Mouse (Mus musculus) hindbrain, postnatal 0 days (tissue): ENCODE data around the gene Pdrg1. TPM values are rescaled to one million over a fixed set of nuclear protein-coding genes. Genes with fewer than 3 reads are reported as not detected.
A peak's percentile ranks its signal among the peaks of the same experiment; 100 is the strongest.

Source experiments
- ATAC-seq: fragments of 200-750 bp; cut with Nextera tagmentation; 2 replicates; pipeline ENCODE4 v1.8.0; 2017; ENCODE audit warnings: mild to moderate bottlenecking, moderate TSS enrichment, moderate library complexity
- DNase-seq: peaks from one replicate; pipeline ENCODE4 v3.0.0-alpha.2; 2015; ENCODE audit warnings: low spot score
- H3K27ac ChIP-seq: fragments of 300-500 bp; sonication (generic); 2 replicates; pipeline ENCODE4 v1.5.1; 2014; ENCODE audit warnings: mild to moderate bottlenecking
- H3K27me3 ChIP-seq: fragments of 300-500 bp; sonication (generic); 2 replicates; pipeline ENCODE4 v1.6.1; 2014; ENCODE audit warnings: low read length, mixed read lengths; ENCODE audit not compliant: insufficient read depth
- H3K36me3 ChIP-seq: fragments of 300-500 bp; sonication (generic); 2 replicates; pipeline ENCODE4 v1.6.1; 2014; ENCODE audit warnings: low read length, mixed read lengths; ENCODE audit not compliant: insufficient read depth
- H3K4me1 ChIP-seq: fragments of 300-500 bp; sonication (generic); 2 replicates; pipeline ENCODE4 v1.6.1; 2014; ENCODE audit warnings: antibody characterized with exemption, low read length, mixed read lengths; ENCODE audit not compliant: insufficient read depth
- H3K4me2 ChIP-seq: fragments of 300-500 bp; sonication (generic); 2 replicates; pipeline ENCODE4 v1.6.1; 2014; ENCODE audit warnings: low read depth, mild to moderate bottlenecking, low read length, moderate library complexity, mixed read lengths
- H3K4me3 ChIP-seq: fragments of 300-500 bp; sonication (generic); 2 replicates; pipeline ENCODE4 v1.5.1; 2014; ENCODE audit warnings: low read length
- H3K9ac ChIP-seq: fragments of 300-500 bp; sonication (generic); replicated peaks from 2 replicates; pipeline ENCODE4 v1.6.1; 2014; ENCODE audit warnings: mild to moderate bottlenecking, low read length, moderate library complexity, mixed read lengths
- H3K9me3 ChIP-seq: fragments of 300-500 bp; sonication (generic); 2 replicates; pipeline ENCODE4 v1.6.1; 2016; ENCODE audit warnings: low read length, mixed read lengths
- CTCF ChIP-seq: IDR thresholded peaks from 2 replicates; pipeline ENCODE4 v1.5.1; 2016; ENCODE audit warnings: antibody characterized with exemption, control low read depth, low read depth
- WGBS: fragments of 180-500 bp; shearing (Covaris S2); extraction: QIAGEN DNeasy Blood & Tissue Kit; methylation state at CpG from one replicate; pipeline ENCODE4 v1.1.7; 2014; 5-methylcytosine and 5-hydroxymethylcytosine counted together
- polyA plus RNA-seq: library from polyadenylated mRNA; unstranded; fragments of >200 nt; fragmentation: Nextera tagmentation; extraction: Ambion mirVana; gene quantifications from 2 replicates; pipeline ENCODE4 v1.2.1, GENCODE M21; 2015
- total RNA-seq: library from RNA; depleted of rRNA; stranded (reverse); fragments of >200 nt; gene quantifications from 2 replicates; pipeline ENCODE4 v1.2.3, GENCODE M21; 2014

The Pdrg1 gene
- total and polyA plus RNA-seq, 2 experiments from 2014 or later: 45.3 to 221 TPM

DNA sequence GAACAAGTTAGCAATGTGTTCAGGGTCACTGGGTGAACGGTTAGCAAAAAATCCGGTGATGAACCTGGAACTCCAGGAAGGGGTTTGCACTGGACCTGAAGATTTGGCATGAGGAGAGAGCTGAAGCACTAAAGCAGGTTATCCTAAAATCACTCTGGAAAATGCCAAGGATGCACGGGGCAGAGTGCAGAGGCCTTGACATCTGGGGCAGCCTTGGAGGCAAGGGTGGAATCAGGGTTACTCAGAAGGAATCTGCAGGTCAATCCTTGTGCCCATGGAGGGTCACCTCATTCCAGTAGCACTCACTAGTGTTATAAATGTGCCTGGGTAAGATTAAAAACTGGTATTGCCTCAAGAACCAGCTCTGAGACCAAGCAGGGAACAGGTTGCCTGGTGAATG is 9.2 kb downstream of the Pdrg1 start:
- 90% methylated on average over 3 of the region's 3 CpGs for WGBS
- ATAC-seq (no peak), DNase-seq (no peak)
- no peak overlapping the region for H3K4me3 ChIP-seq
- no peaks in the 10 kb centered on the region for H3K4me1 ChIP-seq
- H3K27ac ChIP-seq: no peak overlapping the region
- H3K9ac ChIP-seq: no peak overlapping the region
- no peak overlapping the region for H3K4me2 ChIP-seq
- no peaks in the 10 kb centered on the region for H3K27me3 ChIP-seq
- no peaks in the 10 kb centered on the region for H3K9me3 ChIP-seq
- TF ChIP-seq CTCF: no peak
- H3K36me3 ChIP-seq: peaks cover 35% of the 10 kb centered on the region

DNA sequence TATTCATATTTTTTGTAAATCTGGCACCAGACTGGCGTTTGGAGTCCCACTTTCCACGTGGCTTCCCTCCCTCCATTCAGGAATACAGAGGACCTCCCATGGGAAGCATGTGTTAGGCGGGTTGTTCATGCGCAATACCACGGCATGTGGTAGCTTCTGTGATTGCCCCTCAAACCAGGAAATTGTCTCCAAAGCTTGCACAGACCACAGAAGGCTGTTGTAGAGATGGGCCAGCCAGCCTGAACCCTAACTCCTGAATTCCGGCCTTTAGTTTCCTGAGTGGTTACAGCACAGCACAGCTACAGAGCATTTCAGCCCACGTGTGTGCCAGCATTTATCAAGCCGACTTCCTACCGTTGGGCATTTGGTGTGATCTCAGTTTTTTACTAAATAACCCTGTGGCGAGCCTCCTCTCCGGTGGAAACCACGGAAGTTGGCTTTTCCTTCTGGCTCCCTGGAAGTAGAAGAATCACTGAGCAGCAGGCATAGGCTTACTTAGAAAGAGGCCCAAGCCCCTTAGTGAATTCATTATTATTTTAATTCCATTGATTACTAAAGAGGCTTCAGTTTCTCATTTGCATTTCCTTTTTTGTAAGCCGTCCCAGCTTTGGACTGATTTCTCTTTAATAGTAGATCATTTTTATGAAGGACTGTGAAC is 11.4 kb downstream of the Pdrg1 start:
- TF ChIP-seq CTCF: no peak

DNA sequence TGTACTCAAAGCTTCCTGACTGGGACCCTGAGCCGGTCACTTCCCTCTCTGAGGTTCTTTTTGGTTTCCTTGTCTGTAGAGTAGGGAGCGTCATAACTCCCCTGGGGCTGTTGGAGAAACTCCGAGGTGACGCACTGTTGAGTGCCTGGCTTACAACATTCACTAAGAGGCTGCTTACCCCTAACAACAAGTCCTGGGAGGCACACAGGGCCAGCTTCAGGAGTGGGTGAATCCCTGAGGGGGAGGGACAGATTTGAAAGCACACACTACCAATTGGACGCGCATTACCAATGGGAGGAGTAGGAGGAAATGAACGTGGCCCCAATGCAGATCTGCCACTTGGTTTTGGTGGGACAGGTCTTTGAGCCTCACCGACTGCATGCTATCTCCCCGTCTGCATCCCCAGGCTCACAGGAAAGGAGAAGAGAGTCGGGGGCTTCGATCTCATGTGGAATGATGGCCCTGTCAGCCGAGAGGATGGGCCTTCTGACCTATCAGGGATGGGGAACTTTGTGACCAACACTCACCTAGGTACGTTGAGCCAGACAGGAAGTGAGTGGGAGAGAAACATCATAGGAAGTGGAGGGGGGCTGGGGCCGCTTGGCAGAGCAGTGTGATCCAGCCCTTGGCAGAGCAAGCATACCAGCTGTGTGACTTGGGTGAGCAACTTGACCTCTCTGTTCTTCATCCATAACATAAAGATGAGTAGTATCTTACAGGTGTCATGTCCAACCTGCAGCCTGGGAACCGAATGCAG is 12.6 kb downstream of the Pdrg1 start:
- no peak overlapping the region for H3K27ac ChIP-seq
- H3K4me1 ChIP-seq: no peaks in the 10 kb centered on the region
- no peaks in the 10 kb centered on the region for H3K9me3 ChIP-seq
- no peak for TF ChIP-seq CTCF
- H3K27me3 ChIP-seq: no peaks in the 10 kb centered on the region
- H3K4me2 ChIP-seq: no peak overlapping the region
- H3K9ac ChIP-seq: no peak overlapping the region
- H3K36me3 ChIP-seq: peaks cover 9% of the 10 kb centered on the region
- H3K4me3 ChIP-seq: no peak overlapping the region
- ATAC-seq (no peak), DNase-seq (no peak)
- WGBS: 87% methylated on average over 15 of the region's 15 CpGs

More for the DNA sequence above, 11.4 kb downstream of the Pdrg1 start:
- no peak overlapping the region for H3K27ac ChIP-seq
- ATAC-seq: no peak
- 36% methylated on average over 13 of the region's 13 CpGs for WGBS
- H3K4me2 ChIP-seq: no peak overlapping the region
- H3K4me1 ChIP-seq: no peaks in the 10 kb centered on the region
- H3K36me3 ChIP-seq: peaks cover 16% of the 10 kb centered on the region
- H3K9ac ChIP-seq: no peak overlapping the region
- H3K27me3 ChIP-seq: no peaks in the 10 kb centered on the region
- H3K4me3 ChIP-seq: no peak overlapping the region
- no peaks in the 10 kb centered on the region for H3K9me3 ChIP-seq
- peak; percentile 49 for DNase-seq

DNA sequence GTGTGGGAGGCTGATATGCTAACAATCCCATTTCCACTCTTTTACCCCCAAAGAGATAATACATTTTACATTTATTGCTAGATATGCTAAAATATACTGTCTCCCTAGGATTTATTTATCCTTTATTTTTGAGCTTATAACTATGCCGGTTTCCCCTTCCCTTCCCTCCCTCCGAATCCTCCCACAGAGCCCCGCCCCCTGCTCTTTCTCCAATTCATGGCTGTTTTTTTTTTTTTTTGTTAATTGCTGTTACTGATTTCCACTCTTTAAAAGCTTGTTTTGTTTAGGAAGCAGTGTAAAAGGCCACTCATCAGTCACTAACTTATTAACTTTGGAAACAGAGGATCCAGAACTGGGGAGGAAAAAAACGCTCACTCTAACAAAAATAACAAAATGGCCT is 18.2 kb downstream of the Pdrg1 start:
- ATAC-seq: no peak
- Histone ChIP-seq H3K4me3 (no peak overlapping the region), H3K27ac (no peak overlapping the region), H3K4me1 (no peaks in the 10 kb centered on the region), H3K4me2 (no peak overlapping the region), H3K27me3 (no peaks in the 10 kb centered on the region), H3K9me3 (no peaks in the 10 kb centered on the region), H3K9ac (no peak overlapping the region), H3K36me3 (no peaks in the 10 kb centered on the region)
- DNase-seq: no peak
- TF ChIP-seq CTCF: no peak
- 65% methylated on average over 4 of the region's 4 CpGs for WGBS

DNA sequence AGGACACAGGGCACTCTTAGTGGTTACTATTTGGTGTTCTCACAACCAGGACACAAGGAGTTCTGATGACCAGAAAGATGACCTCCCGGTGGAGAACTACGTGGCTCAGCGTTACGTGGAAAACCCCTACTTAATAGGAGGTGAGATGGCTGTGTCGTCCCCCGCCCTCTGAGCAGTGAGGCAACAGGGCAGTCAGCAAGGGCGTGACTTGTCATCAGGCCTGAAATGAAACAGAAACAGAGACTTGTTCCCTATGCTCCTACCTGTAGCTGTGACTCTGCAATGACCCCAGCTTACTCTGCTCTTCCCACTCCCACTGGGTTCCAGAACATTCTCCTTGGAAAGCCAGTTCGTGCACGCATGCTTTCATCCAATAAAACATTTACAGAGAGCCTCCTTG is 23.7 kb downstream of the Pdrg1 start:
- no peaks in the 10 kb centered on the region for H3K9me3 ChIP-seq
- H3K4me2 ChIP-seq: no peak overlapping the region
- no peak for TF ChIP-seq CTCF
- ATAC-seq (no peak), DNase-seq (no peak)
- no peak overlapping the region for H3K27ac ChIP-seq
- H3K27me3 ChIP-seq: no peaks in the 10 kb centered on the region
- no peak overlapping the region for H3K9ac ChIP-seq
- H3K36me3 ChIP-seq: no peaks in the 10 kb centered on the region
- 91% methylated on average over 9 of the region's 9 CpGs for WGBS
- H3K4me3 ChIP-seq: no peak overlapping the region
- no peaks in the 10 kb centered on the region for H3K4me1 ChIP-seq

DNA sequence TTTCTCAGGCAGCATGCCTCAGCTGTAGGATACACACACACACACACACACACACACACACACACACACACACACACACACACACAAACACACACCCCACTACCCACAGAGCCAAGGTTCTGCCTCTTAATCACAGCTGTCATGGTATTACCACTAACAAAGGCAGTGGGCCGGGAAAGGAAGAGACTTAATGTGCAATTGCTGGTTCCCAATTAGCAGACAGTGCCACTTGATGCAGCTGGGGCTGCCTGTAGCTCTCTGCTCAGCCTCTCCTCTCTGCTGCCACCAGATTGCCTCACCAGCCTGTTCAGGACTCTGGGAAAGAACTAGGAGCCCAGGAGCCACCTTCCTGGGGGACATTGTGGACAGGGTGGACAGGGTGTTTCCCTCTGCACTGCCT is 29.6 kb downstream of the Pdrg1 start:
- Histone ChIP-seq H3K36me3 (no peaks in the 10 kb centered on the region), H3K9ac (no peak overlapping the region), H3K9me3 (no peaks in the 10 kb centered on the region), H3K27me3 (no peaks in the 10 kb centered on the region), H3K27ac (no peak overlapping the region), H3K4me1 (no peaks in the 10 kb centered on the region), H3K4me3 (no peak overlapping the region), H3K4me2 (no peak overlapping the region)
- TF ChIP-seq CTCF: no peak
- peak; percentile 69 for ATAC-seq
- DNase-seq: peak; percentile 46
- 9% methylated on average over 1 of the region's 1 CpGs for WGBS

DNA sequence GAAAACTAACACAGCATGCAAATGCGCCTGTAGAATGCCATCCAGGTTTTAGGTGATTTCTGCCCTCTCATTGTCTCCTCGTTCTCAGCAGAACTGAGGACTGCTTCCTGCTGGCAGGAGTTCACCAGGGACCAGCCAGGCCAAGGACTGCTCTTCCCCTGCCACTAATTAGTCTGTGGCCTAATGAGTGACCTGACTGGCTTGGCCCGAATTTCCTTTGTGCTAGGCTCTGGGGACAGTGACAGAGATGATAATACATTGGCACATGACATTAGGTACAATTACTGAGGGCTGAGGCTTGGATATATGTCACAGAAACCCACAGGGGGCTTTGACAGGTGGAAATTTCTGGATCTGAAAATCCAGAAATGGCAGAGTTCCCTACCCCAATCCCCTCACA is 38.2 kb downstream of the Pdrg1 start:
- Histone ChIP-seq H3K36me3 (no peaks in the 10 kb centered on the region), H3K4me1 (no peaks in the 10 kb centered on the region), H3K27me3 (no peaks in the 10 kb centered on the region), H3K9ac (no peak overlapping the region), H3K4me2 (no peak overlapping the region), H3K27ac (no peak overlapping the region), H3K9me3 (no peaks in the 10 kb centered on the region), H3K4me3 (no peak overlapping the region)
- no peak for DNase-seq
- ATAC-seq: no peak
- TF ChIP-seq CTCF: no peak
- 56% methylated on average over 3 of the region's 3 CpGs for WGBS
